Mouse (Mus musculus) midbrain, postnatal 0 days (tissue): ENCODE results near the gene Pih1d2. TPM values are rescaled to one million over a fixed set of nuclear protein-coding genes. Genes with fewer than 3 reads are reported as not detected.
"Not testable (repeated sequence)": the region's sequence is repeated elsewhere in the genome, so short reads cannot be mapped to it uniquely, and the experiment has no call there.

Source experiments
- ATAC-seq: fragments of 200-750 bp; cut with Nextera tagmentation; 2 replicates; pipeline ENCODE4 v1.8.0; 2017; ENCODE audit warnings: moderate number of reproducible peaks, mild to moderate bottlenecking, moderate TSS enrichment, moderate library complexity; ENCODE audit not compliant: low FRiP score
- DNase-seq: peaks from one replicate; pipeline ENCODE4 v3.0.0-alpha.2; 2015; ENCODE audit warnings: low spot score
- H3K27ac ChIP-seq: fragments of 300-500 bp; sonication (generic); 2 replicates; pipeline ENCODE4 v1.5.1; 2014; ENCODE audit warnings: low read depth, mild to moderate bottlenecking, low read length, mixed read lengths
- H3K27me3 ChIP-seq: fragments of 300-500 bp; sonication (generic); 2 replicates; pipeline ENCODE4 v1.6.1; 2014; ENCODE audit warnings: low read length, control low read depth, mixed read lengths; ENCODE audit not compliant: insufficient read depth
- H3K36me3 ChIP-seq: fragments of 300-500 bp; sonication (generic); 2 replicates; pipeline ENCODE4 v1.6.1; 2014; ENCODE audit warnings: low read length, control low read depth, mixed read lengths; ENCODE audit not compliant: insufficient read depth
- H3K4me1 ChIP-seq: fragments of 300-500 bp; sonication (generic); 2 replicates; pipeline ENCODE4 v1.6.1; 2014; ENCODE audit warnings: mild to moderate bottlenecking, control low read depth, antibody characterized with exemption, low read length, mixed read lengths; ENCODE audit not compliant: insufficient read depth
- H3K4me2 ChIP-seq: fragments of 300-500 bp; sonication (generic); 2 replicates; pipeline ENCODE4 v1.6.1; 2014; ENCODE audit warnings: low read depth, mild to moderate bottlenecking, low read length, mixed read lengths; ENCODE audit not compliant: poor library complexity, severe bottlenecking
- H3K4me3 ChIP-seq: fragments of 300-500 bp; sonication (generic); 2 replicates; pipeline ENCODE4 v1.5.1; 2014; ENCODE audit warnings: low read depth, mild to moderate bottlenecking, low read length, moderate library complexity
- H3K9ac ChIP-seq: fragments of 300-500 bp; sonication (generic); replicated peaks from 2 replicates; pipeline ENCODE4 v1.6.1; 2014; ENCODE audit warnings: mild to moderate bottlenecking, low read length, moderate library complexity, mixed read lengths; ENCODE audit not compliant: poor library complexity, severe bottlenecking
- H3K9me3 ChIP-seq: fragments of 300-500 bp; sonication (generic); 2 replicates; pipeline ENCODE4 v1.6.1; 2016; ENCODE audit warnings: low read length, control low read depth
- CTCF ChIP-seq: IDR thresholded peaks from 2 replicates; pipeline ENCODE4 v1.5.1; 2016; ENCODE audit warnings: antibody characterized with exemption, mild to moderate bottlenecking
- WGBS: fragments of 180-500 bp; shearing (Covaris S2); extraction: QIAGEN DNeasy Blood & Tissue Kit; methylation state at CpG from one replicate; pipeline ENCODE4 v1.1.7; 2014; 5-methylcytosine and 5-hydroxymethylcytosine counted together
- polyA plus RNA-seq: library from polyadenylated mRNA; unstranded; fragments of >200 nt; fragmentation: Nextera tagmentation; extraction: Ambion mirVana; gene quantifications from 2 replicates; pipeline ENCODE4 v1.2.1, GENCODE M21; 2015
- total RNA-seq: library from RNA; depleted of rRNA; stranded (reverse); fragments of >200 nt; gene quantifications from 2 replicates; pipeline ENCODE4 v1.2.3, GENCODE M21; 2014

Pih1d2 gene
- total and polyA plus RNA-seq, 2 experiments from 2014 or later, result 1.3 to 6.1 TPM

- no peak for TF ChIP-seq CTCF
- Histone ChIP-seq H3K27ac (peak overlapping the region; percentile 89), H3K9me3 (no peaks in the 10 kb centered on the region), H3K27me3 (no peaks in the 10 kb centered on the region), H3K9ac (peak overlapping the region; percentile 76), H3K4me2 (peak overlapping the region; percentile 55), H3K4me1 (peaks cover 14% of the 10 kb centered on the region), H3K36me3 (peaks cover 17% of the 10 kb centered on the region), H3K4me3 (peak overlapping the region; percentile 63)
- ATAC-seq (no peak), DNase-seq (no peak)
- 4% methylated on average over 6 of the region's 6 CpGs for WGBS
These were observed 12.8 kb upstream of the Pih1d2 start for GRCm38 (mm10) chr9:50604338-50604737.

- H3K9ac ChIP-seq, result no peak overlapping the region
- no peak overlapping the region for H3K4me3 ChIP-seq
- ATAC-seq (no peak), DNase-seq (no peak)
- H3K36me3 ChIP-seq, result peaks cover 38% of the 10 kb centered on the region
- no peaks in the 10 kb centered on the region for H3K9me3 ChIP-seq
- no peak overlapping the region for H3K4me2 ChIP-seq
- peaks cover 6% of the 10 kb centered on the region; the same call in 1 of the 2 replicates for H3K4me1 ChIP-seq
- no peak for TF ChIP-seq CTCF
- no peak overlapping the region for H3K27ac ChIP-seq
- H3K27me3 ChIP-seq, result no peaks in the 10 kb centered on the region
- 90% methylated on average over 4 of the region's 4 CpGs for WGBS
These were observed 5.0 kb upstream of the Pih1d2 start for GRCm38 (mm10) chr9:50612115-50612514.

- peaks cover 23% of the 10 kb centered on the region; the same call in 1 of the 2 replicates for H3K36me3 ChIP-seq
- peak overlapping the region; percentile 69 for H3K4me2 ChIP-seq
- H3K27ac ChIP-seq, result peak overlapping the region; percentile 97; the same call in 1 of the 2 replicates
- H3K27me3 ChIP-seq, result no peaks in the 10 kb centered on the region
- no peak for TF ChIP-seq CTCF
- H3K9me3 ChIP-seq, result no peaks in the 10 kb centered on the region
- ATAC-seq (no peak), DNase-seq (no peak)
- WGBS, result 38% methylated on average over 11 of the region's 11 CpGs
- peaks cover 6% of the 10 kb centered on the region; the same call in 1 of the 2 replicates for H3K4me1 ChIP-seq
- peak overlapping the region; percentile 84 for H3K9ac ChIP-seq
- H3K4me3 ChIP-seq, result peak overlapping the region; percentile 79
These were observed 960 bp upstream of the Pih1d2 start for GRCm38 (mm10) chr9:50616161-50616560.

- H3K4me3 ChIP-seq, result peak overlapping the region; percentile 79
- H3K27me3 ChIP-seq, result no peaks in the 10 kb centered on the region
- H3K36me3 ChIP-seq, result peaks cover 18% of the 10 kb centered on the region; the same call in 1 of the 2 replicates
- H3K27ac ChIP-seq, result no peak overlapping the region
- no peaks in the 10 kb centered on the region for H3K9me3 ChIP-seq
- H3K9ac ChIP-seq, result no peak overlapping the region
- DNase-seq, result no peak
- peaks cover 6% of the 10 kb centered on the region; the same call in 1 of the 2 replicates for H3K4me1 ChIP-seq
- no peak for TF ChIP-seq CTCF
- no peak for ATAC-seq
- WGBS, result 69% methylated on average over 9 of the region's 9 CpGs
- H3K4me2 ChIP-seq, result peak overlapping the region; percentile 69
These were observed 741 bp downstream of the Pih1d2 start for GRCm38 (mm10) chr9:50617794-50618330.

GRCm38 (mm10) chr9:50630903-50631302 is 13.8 kb downstream of the Pih1d2 start:
- not testable (repeated sequence) for H3K36me3 ChIP-seq, H3K4me3 ChIP-seq, ATAC-seq, H3K4me2 ChIP-seq, DNase-seq, H3K4me1 ChIP-seq, H3K27me3 ChIP-seq, H3K27ac ChIP-seq, H3K9ac ChIP-seq, H3K9me3 ChIP-seq
- 94% methylated on average over 6 of the region's 8 CpGs for WGBS

- Histone ChIP-seq H3K9me3 (no peaks in the 10 kb centered on the region), H3K4me2 (no peak overlapping the region), H3K4me3 (no peak overlapping the region), H3K36me3 (peaks cover 3% of the 10 kb centered on the region; the same call in 1 of the 2 replicates), H3K9ac (no peak overlapping the region), H3K4me1 (no peaks in the 10 kb centered on the region), H3K27me3 (no peaks in the 10 kb centered on the region), H3K27ac (no peak overlapping the region)
- ATAC-seq (no peak), DNase-seq (no peak)
- 93% methylated on average over 6 of the region's 6 CpGs for WGBS
- TF ChIP-seq CTCF, result no peak
These were observed 15.0 kb downstream of the Pih1d2 start for GRCm38 (mm10) chr9:50632016-50632688.
